Comparison of ENCODE assay signal across 9 mouse cellular contexts in genomic region chr10:61980424-61980823, GRCm38 (mm10). TPM values are rescaled to one million over a fixed set of nuclear protein-coding genes. Genes with fewer than 3 reads are reported as not detected.
DNase-seq lines count a peak whose midpoint lies in the region; ATAC-seq and TF ChIP-seq lines count a peak whose summit lies in the region.
"Had no signal": no experiment of that assay in that cellular context is flagged by ENCODE, and none has a peak within 500 bp of the region (broad histone marks: within the 10 kb centered on the region; RNA-seq: fewer than 3 reads in every experiment).

No protein-coding gene starts in this region.

- no peaks in the 10 kb centered on the region; the same call in 1 of the 2 replicates for H3K4me1 ChIP-seq in bone marrow, adult 2 months (ENCODE audit: control insufficient read depth, insufficient read depth, low read length)
- peaks cover 29% of the 10 kb centered on the region for H3K4me1 ChIP-seq in embryonic facial prominence, embryonic 15.5 days
- no peaks in the 10 kb centered on the region for H3K4me1 ChIP-seq in lung, adult 2 months (ENCODE audit: control insufficient read depth, insufficient read depth, low read length)

- H3K36me3 ChIP-seq in embryonic facial prominence, embryonic 15.5 days = no peaks in the 10 kb centered on the region
- H3K36me3 ChIP-seq: liver, embryonic 15.5 days had no signal

- TF ChIP-seq POLR2A in bone marrow, adult 2 months (IDR thresholded peaks at IDR 0.05; ENCODE audit: borderline replicate concordance, control insufficient read depth, low read depth, low read length) = no peak
- no peak for TF ChIP-seq POLR2A in lung, adult 2 months (IDR thresholded peaks at IDR 0.05; ENCODE audit: borderline replicate concordance, extremely low read depth, low read depth, low read length)

- TF ChIP-seq CTCF in bone marrow, adult 2 months (IDR thresholded peaks at IDR 0.05; ENCODE audit: control insufficient read depth, insufficient read depth, low read length) = peak; percentile 76
- TF ChIP-seq CTCF in lung, adult 2 months (IDR thresholded peaks at IDR 0.05; ENCODE audit: insufficient read depth, low read length) = peak; percentile 78

- peak; percentile 55 to 63 for DNase-seq in CD8-positive naive resting alpha-beta T cell, adult 2 months (ENCODE audit: low read depth in 2 of 2, low spot score in 2 of 2)
- peak; percentile 84 for DNase-seq in heart, adult 8-10 months (ENCODE audit: low spot score)
- DNase-seq in kidney, postnatal 4 days = peak; percentile 96 to 98
- DNase-seq in lung, adult 2 months = peak; percentile 87
- peak; percentile 81 for DNase-seq in ovary, postnatal 36 days (ENCODE audit: low spot score)
- peak; percentile 84 for DNase-seq in thymus, postnatal 25 days

- H3K9me3 ChIP-seq in embryonic facial prominence, embryonic 15.5 days (replicated peaks) = no peaks in the 10 kb centered on the region
- H3K9me3 ChIP-seq: liver, embryonic 15.5 days had no signal

- peak; percentile 63; the same call in 1 of the 2 replicates for ATAC-seq in embryonic facial prominence, embryonic 15.5 days (ENCODE audit: insufficient number of reproducible peaks, low FRiP score, low TSS enrichment, low read depth)

- H3K4me3 ChIP-seq in bone marrow, adult 2 months (replicated peaks; ENCODE audit: control insufficient read depth, low read depth, low read length) = no peak overlapping the region
- H3K4me3 ChIP-seq in embryonic facial prominence, embryonic 15.5 days (replicated peaks) = no peak overlapping the region
- H3K4me3 ChIP-seq in lung, adult 2 months (replicated peaks; ENCODE audit: extremely low read depth, low read depth, low read length) = no peak overlapping the region
- H3K4me3 ChIP-seq: liver, embryonic 15.5 days had no signal

- no peak overlapping the region for H3K9ac ChIP-seq in embryonic facial prominence, embryonic 15.5 days
- H3K9ac ChIP-seq: liver, embryonic 15.5 days had no signal

- no peak overlapping the region; the same call in 1 of the 2 replicates for H3K4me2 ChIP-seq in embryonic facial prominence, embryonic 15.5 days (replicated peaks)
- H3K4me2 ChIP-seq: liver, embryonic 15.5 days had no signal

- WGBS in bone marrow, adult 2 months = under 1% methylated on average over 7 of the region's 7 CpGs
- WGBS in embryonic facial prominence, embryonic 15.5 days = 2% methylated on average over 7 of the region's 7 CpGs
- under 1% methylated on average over 7 of the region's 7 CpGs for WGBS in lung, adult 2 months

- peaks cover 55% of the 10 kb centered on the region for H3K27me3 ChIP-seq in embryonic facial prominence, embryonic 15.5 days

- H3K27ac ChIP-seq in bone marrow, adult 2 months (ENCODE audit: control insufficient read depth, insufficient read depth, low read depth, low read length, poor library complexity) = no peak overlapping the region
- no peak overlapping the region for H3K27ac ChIP-seq in embryonic facial prominence, embryonic 15.5 days (replicated peaks)
- H3K27ac ChIP-seq: liver, embryonic 15.5 days had no signal

RNA-seq across cellular contexts. Expression of gene Col13a1, which starts 1.5 kb away (rescaled TPM):
- 0.56 TPM in 1 of 2 replicates, not detected in the other for polyA plus RNA-seq in bone marrow, adult 2 months (2011; ENCODE audit: insufficient read depth, insufficient read length, low replicate concordance, missing spikeins)
- polyA plus RNA-seq in embryonic facial prominence, embryonic 15.5 days (2015; fragmentation: Nextera tagmentation; extraction: Ambion mirVana) = 13.1 and 17.2 TPM in 2 replicates
- total RNA-seq in heart, adult 8-10 months (2022) = under 1 TPM; 0.49 to 0.72 (median 0.57) TPM
- polyA plus RNA-seq in lung, adult 2 months (2012; rRNA removed) = 24.7 and 25.3 TPM in 2 replicates
